ENCODE assay signal across 20 mouse cellular contexts in genomic region chr15:67987941-67988340, GRCm38 (mm10).
A peak's percentile ranks its signal among the peaks of the same experiment; 100 is the strongest.
DNase-seq lines count a peak whose midpoint lies in the region; ATAC-seq lines count a peak whose summit lies in the region.
"Had no signal": no experiment of that assay in that cellular context is flagged by ENCODE, and none has a peak within 500 bp of the region (broad histone marks: within the 10 kb centered on the region; RNA-seq: fewer than 3 reads in every experiment).

No protein-coding gene starts in this region.

- ATAC-seq in frontal cortex, adult (ENCODE audit: low TSS enrichment): peak; percentile 50
- ATAC-seq: activated CD4-positive, CD25-positive, alpha-beta regulatory T cell, adult 4 months; CD4-positive, CD25-positive, alpha-beta regulatory T cell, adult 4 months; Patski had no signal

- no peak for DNase-seq in frontal cortex, postnatal 10 days (ENCODE audit: low spot score in 2 of 2)
- peak; percentile 44 for DNase-seq in heart, adult 11 months
- DNase-seq in heart, adult 18-20 months: no peak
- peak; percentile 56 for DNase-seq in brain, adult 2 months (ENCODE audit: low read depth, low spot score)
- DNase-seq in cerebellum, postnatal 25 days: no peak
- DNase-seq: adrenal gland, adult 2 months; adrenal gland, adult 8-10 months; adrenal gland, postnatal 10 days; adrenal gland, postnatal 14 days; adrenal gland, postnatal 25 days; adrenal gland, postnatal 36 days; B cell, adult 2 months; cerebellum, adult 11 months; cerebellum, adult 11-12 months; cerebellum, adult 18-20 months; cerebellum, adult 2 months had no signal

Comparison
In these comparisons a context has a peak if more than half of its experiments do, and no peak if none do; other contexts are left out.
1. DNase-seq: peak in heart, adult 11 months (single experiment) and brain, adult 2 months (single experiment); none in frontal cortex, postnatal 10 days (0 of 2), heart, adult 18-20 months (0 of 2) and cerebellum, postnatal 25 days (0 of 2).